Mouse (Mus musculus): ENCODE results near the gene Ddx1. TPM values are rescaled to one million over a fixed set of nuclear protein-coding genes. Genes with fewer than 3 reads are reported as not detected.

Ddx1 gene
- polyA plus RNA-seq (2015; fragmentation: Nextera tagmentation; extraction: Ambion mirVana): 120 and 127 TPM in 2 replicates

- ATAC-seq (ENCODE audit: insufficient number of reproducible peaks, low FRiP score, low TSS enrichment, low read depth): peak; percentile 65
- peak within 1 kb of the TSS; percentile 87 for H3K4me3 ChIP-seq
- peak within 1 kb of the TSS; percentile 92 for H3K9ac ChIP-seq
- no peaks in the 10 kb centered on the region for H3K9me3 ChIP-seq
- 3% methylated on average over 58 of the region's 59 CpGs for WGBS
- H3K27me3 ChIP-seq: no peaks in the 10 kb centered on the region
- H3K4me1 ChIP-seq: peaks cover 6% of the 10 kb centered on the region
- H3K36me3 ChIP-seq: peaks cover 3% of the 10 kb centered on the region; the same call in 1 of the 2 replicates
- peak within 1 kb of the TSS; percentile 53 for H3K4me2 ChIP-seq
- H3K27ac ChIP-seq: peak within 1 kb of the TSS; percentile 85
Observed at GRCm38 (mm10) chr12:13248691-13249572, at the start of gene Ddx1. Gene Ddx1, minus strand, starts transcription at chr12:13249213.

GRCm38 (mm10) chr12:13293421-13293881 is 44.4 kb upstream of the Ddx1 start:
- Histone ChIP-seq H3K4me1 (no peaks in the 10 kb centered on the region), H3K36me3 (peaks cover 19% of the 10 kb centered on the region; the same call in 1 of the 2 replicates), H3K4me3 (no peak overlapping the region), H3K9ac (no peak overlapping the region), H3K9me3 (no peaks in the 10 kb centered on the region), H3K4me2 (no peak overlapping the region), H3K27me3 (no peaks in the 10 kb centered on the region), H3K27ac (no peak overlapping the region)
- no peak for ATAC-seq (ENCODE audit: insufficient number of reproducible peaks, low FRiP score, low TSS enrichment, low read depth)
- 32% methylated on average over 3 of the region's 3 CpGs for WGBS

GRCm38 (mm10) chr12:13291453-13291852 is 42.4 kb upstream of the Ddx1 start:
- no peak overlapping the region for H3K27ac ChIP-seq
- no peaks in the 10 kb centered on the region for H3K27me3 ChIP-seq
- WGBS: 88% methylated on average over 2 of the region's 2 CpGs
- no peak overlapping the region for H3K4me3 ChIP-seq
- peaks cover 21% of the 10 kb centered on the region; the same call in 1 of the 2 replicates for H3K36me3 ChIP-seq
- ATAC-seq (ENCODE audit: insufficient number of reproducible peaks, low FRiP score, low TSS enrichment, low read depth): no peak
- H3K9me3 ChIP-seq: no peaks in the 10 kb centered on the region
- no peaks in the 10 kb centered on the region for H3K4me1 ChIP-seq
- H3K4me2 ChIP-seq: no peak overlapping the region
- no peak overlapping the region for H3K9ac ChIP-seq

GRCm38 (mm10) chr12:13269570-13270390 is 20.8 kb upstream of the Ddx1 start:
- Histone ChIP-seq H3K9ac (peak overlapping the region; percentile 52), H3K27me3 (no peaks in the 10 kb centered on the region), H3K4me2 (peak overlapping the region; percentile 62), H3K4me3 (peak overlapping the region; percentile 71), H3K4me1 (peaks cover 7% of the 10 kb centered on the region; the same call in 1 of the 2 replicates), H3K27ac (peak overlapping the region; percentile 48; the same call in 1 of the 2 replicates), H3K36me3 (peaks cover 8% of the 10 kb centered on the region), H3K9me3 (no peaks in the 10 kb centered on the region)
- 46% methylated on average over 16 of the region's 16 CpGs for WGBS
- ATAC-seq (ENCODE audit: insufficient number of reproducible peaks, low FRiP score, low TSS enrichment, low read depth): no peak

- peak within 1 kb of the TSS; percentile 48; the same call in 1 of the 2 replicates for H3K27ac ChIP-seq
Observed at GRCm38 (mm10) chr12:13268826-13269449, 19.9 kb upstream of the Ddx1 start, which contains the start of gene Nbas. Gene Nbas, plus strand, starts transcription at chr12:13269133.

GRCm38 (mm10) chr12:13268412-13268811 is 19.4 kb upstream of the Ddx1 start:
- H3K36me3 ChIP-seq: no peaks in the 10 kb centered on the region; the same call in 1 of the 2 replicates
- H3K27ac ChIP-seq: no peak overlapping the region
- ATAC-seq (ENCODE audit: insufficient number of reproducible peaks, low FRiP score, low TSS enrichment, low read depth): no peak
- peaks cover 7% of the 10 kb centered on the region; the same call in 1 of the 2 replicates for H3K4me1 ChIP-seq
- H3K9ac ChIP-seq: no peak overlapping the region
- peak overlapping the region; percentile 71 for H3K4me3 ChIP-seq
- H3K4me2 ChIP-seq: peak overlapping the region; percentile 62; the same call in 1 of the 2 replicates
- no peaks in the 10 kb centered on the region for H3K27me3 ChIP-seq
- no peaks in the 10 kb centered on the region for H3K9me3 ChIP-seq
- WGBS: 54% methylated on average over 3 of the region's 3 CpGs

More at GRCm38 (mm10) chr12:13268826-13269449, 19.9 kb upstream of the Ddx1 start, which contains the start of gene Nbas:
- no peaks in the 10 kb centered on the region for H3K27me3 ChIP-seq
- H3K9me3 ChIP-seq: no peaks in the 10 kb centered on the region
- peaks cover 7% of the 10 kb centered on the region; the same call in 1 of the 2 replicates for H3K4me1 ChIP-seq
- peak within 1 kb of the TSS; percentile 62 for H3K4me2 ChIP-seq
- peak within 1 kb of the TSS; percentile 71 for H3K4me3 ChIP-seq
- ATAC-seq (ENCODE audit: insufficient number of reproducible peaks, low FRiP score, low TSS enrichment, low read depth): peak; percentile 76; the same call in 1 of the 2 replicates
- H3K36me3 ChIP-seq: peaks cover under 1% of the 10 kb centered on the region; the same call in 1 of the 2 replicates
- 4% methylated on average over 38 of the region's 38 CpGs for WGBS
- H3K9ac ChIP-seq: peak within 1 kb of the TSS; percentile 52

GRCm38 (mm10) chr12:13255701-13256100 is 6.7 kb upstream of the Ddx1 start:
- H3K4me1 ChIP-seq: no peaks in the 10 kb centered on the region
- H3K27ac ChIP-seq: no peak overlapping the region
- H3K36me3 ChIP-seq: no peaks in the 10 kb centered on the region
- 66% methylated on average over 2 of the region's 2 CpGs for WGBS
- H3K4me3 ChIP-seq: no peak overlapping the region
- no peaks in the 10 kb centered on the region for H3K27me3 ChIP-seq
- no peak overlapping the region for H3K4me2 ChIP-seq
- no peak for ATAC-seq (ENCODE audit: insufficient number of reproducible peaks, low FRiP score, low TSS enrichment, low read depth)
- H3K9me3 ChIP-seq: no peaks in the 10 kb centered on the region
- H3K9ac ChIP-seq: no peak overlapping the region

- no peaks in the 10 kb centered on the region for H3K9me3 ChIP-seq
- H3K4me3 ChIP-seq: no peak overlapping the region
- H3K4me2 ChIP-seq: no peak overlapping the region
- H3K27ac ChIP-seq: no peak overlapping the region
- H3K4me1 ChIP-seq: no peaks in the 10 kb centered on the region
- ATAC-seq (ENCODE audit: insufficient number of reproducible peaks, low FRiP score, low TSS enrichment, low read depth): no peak
- H3K9ac ChIP-seq: no peak overlapping the region
- H3K36me3 ChIP-seq: no peaks in the 10 kb centered on the region
- 38% methylated on average over 3 of the region's 3 CpGs for WGBS
- H3K27me3 ChIP-seq: no peaks in the 10 kb centered on the region
Observed at GRCm38 (mm10) chr12:13255068-13255467, 6.1 kb upstream of the Ddx1 start.

- ATAC-seq (ENCODE audit: insufficient number of reproducible peaks, low FRiP score, low TSS enrichment, low read depth): no peak
- Histone ChIP-seq H3K27ac (peak overlapping the region; percentile 85), H3K27me3 (no peaks in the 10 kb centered on the region), H3K4me3 (peak overlapping the region; percentile 87), H3K36me3 (0 out of 2 replicates have a peak, but pooled peaks cover under 1% of the 10 kb centered on the region), H3K9ac (no peak overlapping the region; the same call in 1 of the 2 replicates), H3K9me3 (no peaks in the 10 kb centered on the region), H3K4me2 (peak overlapping the region; percentile 53), H3K4me1 (peaks cover 6% of the 10 kb centered on the region)
- WGBS: 90% methylated on average over 3 of the region's 3 CpGs
Observed at GRCm38 (mm10) chr12:13249573-13249919, 533 bp upstream of the Ddx1 start.

- peaks cover 45% of the 10 kb centered on the region for H3K36me3 ChIP-seq
- no peaks in the 10 kb centered on the region for H3K27me3 ChIP-seq
- no peak overlapping the region for H3K4me3 ChIP-seq
- no peak overlapping the region for H3K27ac ChIP-seq
- H3K9ac ChIP-seq: no peak overlapping the region
- H3K9me3 ChIP-seq: no peaks in the 10 kb centered on the region
- H3K4me1 ChIP-seq: no peaks in the 10 kb centered on the region
- H3K4me2 ChIP-seq: no peak overlapping the region
- ATAC-seq (ENCODE audit: insufficient number of reproducible peaks, low FRiP score, low TSS enrichment, low read depth): no peak
Observed at GRCm38 (mm10) chr12:13242453-13242852, 6.6 kb downstream of the Ddx1 start.

- H3K4me3 ChIP-seq: no peak overlapping the region
- no peak for ATAC-seq (ENCODE audit: insufficient number of reproducible peaks, low FRiP score, low TSS enrichment, low read depth)
- H3K9me3 ChIP-seq: no peaks in the 10 kb centered on the region
- H3K36me3 ChIP-seq: peaks cover 39% of the 10 kb centered on the region
- H3K27me3 ChIP-seq: no peaks in the 10 kb centered on the region
- H3K4me2 ChIP-seq: no peak overlapping the region
- H3K9ac ChIP-seq: no peak overlapping the region
- WGBS: 84% methylated on average over 8 of the region's 8 CpGs
- H3K27ac ChIP-seq: no peak overlapping the region
- H3K4me1 ChIP-seq: peaks cover 6% of the 10 kb centered on the region
Observed at GRCm38 (mm10) chr12:13218101-13218514, 30.9 kb downstream of the Ddx1 start.

Measured in limb, embryonic 15.5 days (tissue).